Comparison of ENCODE assay signal across 8 mouse cellular contexts in the genomic region with DNA sequence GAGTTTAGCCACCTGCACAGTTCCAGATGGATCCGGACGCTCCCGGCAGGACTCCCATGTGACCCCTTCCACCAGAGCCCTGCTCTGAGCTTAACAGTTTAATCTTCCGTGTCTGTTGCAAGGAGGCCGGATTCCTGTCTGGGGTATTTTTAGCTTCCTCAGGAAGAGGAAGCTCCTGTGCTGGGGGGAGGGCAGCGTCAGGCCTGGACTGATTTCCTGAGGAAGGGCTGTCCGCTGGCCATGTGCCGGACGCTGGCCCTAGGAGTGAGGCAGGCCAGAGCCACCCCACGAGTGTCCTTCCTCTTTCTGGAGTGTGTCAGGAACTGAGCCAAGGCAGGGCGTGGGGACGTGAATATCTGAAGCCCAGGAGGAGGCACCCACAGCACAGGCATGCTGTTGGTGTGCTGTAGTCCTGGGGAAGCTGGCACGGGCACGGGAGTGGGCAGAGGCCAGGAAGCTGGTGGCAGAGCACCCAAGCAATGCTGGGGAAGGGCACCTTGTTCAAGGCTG. TPM values are rescaled to one million over a fixed set of nuclear protein-coding genes. Genes with fewer than 3 reads are reported as not detected.
DNase-seq lines count a peak whose midpoint lies in the region; ATAC-seq and TF ChIP-seq lines count a peak whose summit lies in the region.

No protein-coding gene starts in this region.

- no peak for TF ChIP-seq RAD21 in MEL (IDR thresholded peaks at IDR 0.05; ENCODE audit: low read depth, low read length)

- H3K4me3 ChIP-seq in MEL (ENCODE audit: control insufficient read depth in 1 of 2, insufficient read depth in 1 of 2, low read depth in 2 of 2, low read length in 2 of 2): peak overlapping the region in 1 of 2 experiments; percentile 19; a peak in 1 of 4 replicates
- H3K4me3 ChIP-seq in lung, postnatal 0 days (ENCODE audit: low read depth, low read length): no peak overlapping the region
- no peak overlapping the region for H3K4me3 ChIP-seq in olfactory bulb, adult 2 months (ENCODE audit: insufficient read depth, low read depth, low read length)

- peak in 1 of 2 experiments; percentile 59; a peak in 3 of 4 replicates for TF ChIP-seq EP300 in MEL (IDR thresholded peaks at IDR 0.05; ENCODE audit: low read depth in 1 of 2, low read length in 2 of 2)
- TF ChIP-seq EP300 in lung, postnatal 0 days (IDR thresholded peaks at IDR 0.05): peak; percentile 99

- ATAC-seq in hematopoietic stem cell, adult 5-6 weeks (replicated peaks in 1 of 2; ENCODE audit: insufficient read depth in 1 of 2, low FRiP score in 2 of 2, low TSS enrichment in 1 of 2, low read depth in 1 of 2, poor library complexity in 2 of 2, severe bottlenecking in 2 of 2): peak; percentile 66 to 69
- ATAC-seq in lung, postnatal 0 days: peak; percentile 78

- TF ChIP-seq POLR2A in MEL (IDR thresholded peaks at IDR 0.05; ENCODE audit: control insufficient read depth in 1 of 2, insufficient read depth in 1 of 2, low read depth in 1 of 2, low read length in 2 of 2, poor library complexity in 1 of 2): no peak
- no peak for TF ChIP-seq POLR2A in olfactory bulb, adult 2 months (IDR thresholded peaks at IDR 0.05; ENCODE audit: insufficient read depth, low read depth, low read length)

- peak overlapping the region; percentile 28 for H3K27ac ChIP-seq in MEL (ENCODE audit: control insufficient read depth, low read depth, low read length)
- H3K27ac ChIP-seq in lung, postnatal 0 days (ENCODE audit: low read length): peak overlapping the region; percentile 78
- peak overlapping the region; percentile 71 for H3K27ac ChIP-seq in olfactory bulb, adult 2 months (ENCODE audit: insufficient read depth, low read depth, low read length)

- peak overlapping the region; percentile 34 for H3K4me2 ChIP-seq in lung, postnatal 0 days (replicated peaks; ENCODE audit: low read depth, low read length)

- H3K79me2 ChIP-seq in MEL (ENCODE audit: control insufficient read depth, insufficient read depth, low read length, poor library complexity): no peaks in the 10 kb centered on the region

- H3K9ac ChIP-seq in MEL (ENCODE audit: control insufficient read depth, low read depth, low read length, poor library complexity, severe bottlenecking): peak overlapping the region; percentile 45
- no peak overlapping the region for H3K9ac ChIP-seq in lung, postnatal 0 days (replicated peaks; ENCODE audit: low read depth)

- no peaks in the 10 kb centered on the region for H3K27me3 ChIP-seq in MEL (ENCODE audit: control insufficient read depth in 1 of 2, insufficient read depth in 2 of 2, low read length in 2 of 2)
- no peaks in the 10 kb centered on the region for H3K27me3 ChIP-seq in lung, postnatal 0 days (replicated peaks; ENCODE audit: insufficient read depth, low read length)

- peaks cover 17 to 44% of the 10 kb centered on the region in 2 experiments for H3K4me1 ChIP-seq in MEL (ENCODE audit: control insufficient read depth in 1 of 2, insufficient read depth in 2 of 2, low read length in 2 of 2)
- peaks cover 44% of the 10 kb centered on the region for H3K4me1 ChIP-seq in lung, postnatal 0 days (ENCODE audit: insufficient read depth, low read depth, low read length)
- H3K4me1 ChIP-seq in olfactory bulb, adult 2 months (ENCODE audit: control insufficient read depth, insufficient read depth, low read length): peaks cover 37% of the 10 kb centered on the region

- WGBS in lung, postnatal 0 days: 4% methylated on average over 14 of the region's 14 CpGs
- WGBS in olfactory bulb, adult 2 months: 18% methylated on average over 14 of the region's 14 CpGs

- peaks cover 0 to 35% of the 10 kb centered on the region in 2 experiments; a peak in 2 of 4 replicates for H3K36me3 ChIP-seq in MEL (ENCODE audit: control insufficient read depth in 1 of 2, insufficient read depth in 2 of 2, low read length in 2 of 2)
- peaks cover 7% of the 10 kb centered on the region; the same call in 1 of the 2 replicates for H3K36me3 ChIP-seq in lung, postnatal 0 days (ENCODE audit: insufficient read depth, low read length)

- DNase-seq in MEL (ENCODE audit: low read depth, low spot score): peak; percentile 66
- peak; percentile 92 for DNase-seq in cerebellum, adult 11-12 months
- peak; percentile 60 to 61 for DNase-seq in frontal cortex, adult 2 months (ENCODE audit: extremely low spot score in 1 of 2, low spot score in 1 of 2)
- peak; percentile 41 to 67 for DNase-seq in layer of hippocampus, postnatal 14 days (ENCODE audit: low spot score in 2 of 2)
- DNase-seq in lung, postnatal 0 days (ENCODE audit: low spot score): peak; percentile 96
- DNase-seq in yolk sac, embryonic 10.5 days (ENCODE audit: low spot score): peak; percentile 94

- TF ChIP-seq CTCF in MEL (IDR thresholded peaks at IDR 0.05 in 2 of 3, conservative IDR thresholded peaks at IDR 0.05 in 1 of 3; ENCODE audit: control insufficient read depth in 1 of 3, insufficient read depth in 1 of 3, low read depth in 2 of 3, low read length in 3 of 3, poor library complexity in 1 of 3, severe bottlenecking in 1 of 3): no peak
- TF ChIP-seq CTCF in lung, postnatal 0 days (IDR thresholded peaks at IDR 0.05): peak; percentile 55
- TF ChIP-seq CTCF in olfactory bulb, adult 2 months (IDR thresholded peaks at IDR 0.05; ENCODE audit: insufficient read depth, low read depth, low read length): no peak

- H3K9me3 ChIP-seq in MEL (replicated peaks; ENCODE audit: insufficient read depth, low read length): no peaks in the 10 kb centered on the region
- no peaks in the 10 kb centered on the region for H3K9me3 ChIP-seq in lung, postnatal 0 days (ENCODE audit: low read length)

TF ChIP-seq in MEL, 35 proteins besides CTCF, POLR2A, EP300 and RAD21:
- TF ChIP-seq ZKSCAN1 (IDR thresholded peaks at IDR 0.05; ENCODE audit: low read depth, low read length): no peak
- TF ChIP-seq POLR2AphosphoS5 (IDR thresholded peaks at IDR 0.05; ENCODE audit: borderline replicate concordance, low read depth, low read length): no peak
- TF ChIP-seq USF1 (IDR thresholded peaks at IDR 0.05; ENCODE audit: low read depth, low read length): no peak
- TF ChIP-seq MXI1 (IDR thresholded peaks at IDR 0.05; ENCODE audit: low read depth, low read length): peak; percentile 65
- TF ChIP-seq MAFK (IDR thresholded peaks at IDR 0.05; ENCODE audit: borderline replicate concordance, low read depth, low read length): no peak
- TF ChIP-seq ZMIZ1 (IDR thresholded peaks at IDR 0.05; ENCODE audit: low read depth, low read length): no peak
- no peak for TF ChIP-seq NRF1 (IDR thresholded peaks at IDR 0.05; ENCODE audit: insufficient read depth, low read depth, low read length, poor library complexity, severe bottlenecking)
- no peak for TF ChIP-seq HCFC1 (IDR thresholded peaks at IDR 0.05; ENCODE audit: low read depth, low read length)
- TF ChIP-seq GATA1 (IDR thresholded peaks at IDR 0.05; ENCODE audit: low read depth, low read length): no peak
- TF ChIP-seq JUND (IDR thresholded peaks at IDR 0.05; ENCODE audit: low read depth, low read length): no peak
- TF ChIP-seq NELFE (IDR thresholded peaks at IDR 0.05; ENCODE audit: low read depth, low read length): no peak
- no peak for TF ChIP-seq TAL1 (IDR thresholded peaks at IDR 0.05; ENCODE audit: low read length)
- TF ChIP-seq TCF12 (IDR thresholded peaks at IDR 0.05; ENCODE audit: low read depth, low read length): no peak
- no peak for TF ChIP-seq TBP (IDR thresholded peaks at IDR 0.05; ENCODE audit: low read depth, low read length)
- peak; percentile 93 for TF ChIP-seq MEF2A (IDR thresholded peaks at IDR 0.05; ENCODE audit: extremely low read depth, insufficient replicate concordance, low read depth, low read length, poor library complexity, severe bottlenecking)
- TF ChIP-seq ZNF384 (IDR thresholded peaks at IDR 0.05; ENCODE audit: low read depth, low read length): no peak
- no peak for TF ChIP-seq RCOR1 (IDR thresholded peaks at IDR 0.05; ENCODE audit: low read depth, low read length)
- 0 out of 2 replicates have a peak, but pooled peaks have one; percentile 23 for TF ChIP-seq MAX (IDR thresholded peaks at IDR 0.05; ENCODE audit: low read length)
- TF ChIP-seq ETS1 (IDR thresholded peaks at IDR 0.05; ENCODE audit: low read depth, low read length): 0 out of 2 replicates have a peak, but pooled peaks have one; percentile 31
- TF ChIP-seq SIN3A (IDR thresholded peaks at IDR 0.05; ENCODE audit: low read length): no peak

RNA-seq across cellular contexts. Expression of a gene that starts 36.3 kb away (rescaled TPM):
- 121 and 141 TPM in 2 replicates for total RNA-seq in MEL (2012; rRNA removed)
- 100 to 1,000 TPM; 181 to 268 TPM for polyA plus RNA-seq in MEL (2012; ENCODE audit: insufficient read depth in 1 of 2, insufficient read length in 2 of 2, low read depth in 1 of 2, low replicate concordance in 2 of 2, missing spikeins in 1 of 2)
- polyA plus RNA-seq in frontal cortex, adult 2 months (2012; rRNA removed): 97.6 and 107 TPM in 2 replicates
- total RNA-seq in hematopoietic stem cell, adult 5-6 weeks (2017): 180 and 242 TPM in 2 replicates
- 10 to 100 TPM; 70.9 to 75.8 TPM for total RNA-seq in layer of hippocampus, postnatal 14 days (2021)
- 296 and 298 TPM in 2 replicates for polyA plus RNA-seq in lung, postnatal 0 days (2015; fragmentation: Nextera tagmentation; extraction: Ambion mirVana)
- polyA plus RNA-seq in olfactory bulb, adult 2 months (2012; ENCODE audit: insufficient read depth, insufficient read length, low replicate concordance, missing spikeins): not detected in 2 replicates

RNA-seq across cellular contexts. Expression of a gene that starts 54.2 kb away (rescaled TPM):
- total RNA-seq in MEL (2012; rRNA removed): 11.8 and 14.8 TPM in 2 replicates
- 10 to 100 TPM in 1 of 2 experiments, not detected in 1; 19.1 TPM for polyA plus RNA-seq in MEL (2012; ENCODE audit: insufficient read depth in 1 of 2, insufficient read length in 2 of 2, low read depth in 1 of 2, low replicate concordance in 2 of 2, missing spikeins in 1 of 2)
- 19.5 and 20.2 TPM in 2 replicates for polyA plus RNA-seq in frontal cortex, adult 2 months (2012; rRNA removed)
- 18.9 and 19.7 TPM in 2 replicates for total RNA-seq in hematopoietic stem cell, adult 5-6 weeks (2017)
- total RNA-seq in layer of hippocampus, postnatal 14 days (2021): 10 to 100 TPM; 17.5 to 18.0 TPM
- polyA plus RNA-seq in lung, postnatal 0 days (2015; fragmentation: Nextera tagmentation; extraction: Ambion mirVana): 11.1 and 12.9 TPM in 2 replicates
- polyA plus RNA-seq in olfactory bulb, adult 2 months (2012; ENCODE audit: insufficient read depth, insufficient read length, low replicate concordance, missing spikeins): not detected in 2 replicates

Comparison
In these comparisons a context has a peak if more than half of its experiments do, and no peak if none do; other contexts are left out.
1. H3K27ac ChIP-seq: peak in every context shown above with its lines; median percentile 78 in lung, postnatal 0 days; 71 in olfactory bulb, adult 2 months; 28 in MEL.